Mouse (Mus musculus): Measurements from ENCODE around the gene Zfp131.
A peak's percentile ranks its signal among the peaks of the same experiment; 100 is the strongest.
"Not testable (repeated sequence)": the region's sequence is repeated elsewhere in the genome, so short reads cannot be mapped to it uniquely, and the experiment has no call there.

The Zfp131 gene

DNA sequence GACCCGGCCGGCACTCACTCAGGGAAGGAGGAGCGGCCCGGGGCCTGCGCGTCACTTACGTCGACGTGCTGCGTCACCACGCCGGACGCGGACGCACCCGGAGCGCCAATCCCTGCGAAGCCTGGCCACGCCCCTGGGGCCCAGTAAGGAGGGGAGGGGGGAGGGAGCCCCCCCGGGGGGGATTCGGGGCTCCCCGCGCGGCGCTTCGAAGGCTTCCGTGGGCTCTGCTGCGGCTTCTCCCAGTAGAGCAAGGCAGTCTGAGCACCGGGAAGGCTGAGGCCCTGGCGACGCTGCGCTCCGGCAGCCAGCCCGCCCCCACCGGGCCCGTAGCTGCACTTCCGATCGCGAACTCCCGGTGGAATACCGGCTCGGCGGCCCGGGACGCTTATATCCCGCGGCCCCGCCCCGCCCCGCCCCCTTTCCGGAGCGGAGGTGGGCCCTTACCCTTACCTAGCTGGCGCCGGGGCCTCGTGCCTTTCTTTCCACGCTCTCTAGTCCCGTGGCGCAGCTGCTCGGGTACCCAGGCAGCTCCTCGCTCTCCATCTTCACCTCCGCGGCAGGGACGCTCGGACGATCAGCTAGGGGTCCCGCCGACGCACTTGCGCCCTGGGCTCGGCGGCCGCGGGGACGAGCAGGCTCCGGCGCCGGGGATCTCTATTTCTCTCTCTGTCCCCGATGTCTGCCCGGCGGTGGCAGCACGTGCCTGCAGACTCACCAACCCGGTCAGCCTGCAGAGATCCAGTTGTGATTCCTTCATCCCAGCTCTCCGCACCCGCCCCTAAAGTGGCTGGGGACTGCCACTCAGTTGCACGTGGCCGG lies at the start of gene Zfp131:
TSS of gene Zfp131 (minus strand) at position 129 of the 819 bp plus-strand sequence.
- peak; percentile 96 for DNase-seq

DNA sequence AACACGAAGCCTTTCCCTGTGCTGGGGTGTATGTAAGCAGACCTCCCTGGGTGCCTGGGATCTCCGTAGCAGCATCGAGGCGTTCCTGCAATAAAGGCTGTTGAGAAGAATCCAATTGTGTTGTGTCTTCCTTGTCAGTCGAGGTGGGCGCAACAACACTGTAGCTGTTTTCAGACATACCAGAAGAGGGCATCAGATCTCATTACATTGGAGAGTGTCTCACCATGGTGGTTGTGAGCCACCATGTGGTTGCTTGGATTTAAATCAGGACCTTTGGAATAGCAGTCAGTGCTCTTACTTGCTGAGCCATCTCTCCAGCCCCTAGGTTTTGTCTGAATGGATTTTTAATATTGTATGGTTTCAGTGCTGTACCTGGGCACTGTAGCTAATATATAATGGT lies 49.3 kb upstream of the Zfp131 start:
- DNase-seq, result not testable (repeated sequence)

DNA sequence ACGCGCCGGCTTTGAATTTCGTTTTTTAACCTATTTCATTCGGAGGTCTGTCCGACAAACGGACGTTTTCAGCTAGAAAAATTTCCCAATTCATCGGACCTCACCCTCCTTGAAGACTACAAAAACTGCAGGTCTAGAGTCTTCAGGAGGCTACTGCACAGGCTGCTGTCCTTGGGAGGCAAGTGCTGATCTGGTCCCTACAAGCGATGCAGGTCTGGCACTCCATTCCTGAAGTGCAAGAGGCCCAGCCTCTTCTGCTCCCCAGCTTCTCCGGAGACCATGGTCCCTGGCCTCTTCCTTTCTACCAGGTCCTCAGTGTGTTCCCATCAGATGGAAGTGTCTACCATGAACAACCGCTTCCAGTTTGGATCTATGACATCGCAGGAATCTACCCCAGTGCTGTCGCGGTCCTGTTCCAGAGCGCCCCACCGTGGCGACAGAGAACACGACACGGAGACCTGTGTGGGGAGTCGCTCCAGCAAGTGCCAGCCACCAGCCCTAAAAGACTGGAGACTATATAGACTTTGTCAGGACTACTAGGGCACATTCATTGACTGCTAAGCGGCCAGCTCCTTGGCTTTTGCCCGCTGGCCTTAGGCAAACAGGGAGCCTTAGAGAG lies 47.1 kb upstream of the Zfp131 start:
- peak; percentile 30 for DNase-seq

DNA sequence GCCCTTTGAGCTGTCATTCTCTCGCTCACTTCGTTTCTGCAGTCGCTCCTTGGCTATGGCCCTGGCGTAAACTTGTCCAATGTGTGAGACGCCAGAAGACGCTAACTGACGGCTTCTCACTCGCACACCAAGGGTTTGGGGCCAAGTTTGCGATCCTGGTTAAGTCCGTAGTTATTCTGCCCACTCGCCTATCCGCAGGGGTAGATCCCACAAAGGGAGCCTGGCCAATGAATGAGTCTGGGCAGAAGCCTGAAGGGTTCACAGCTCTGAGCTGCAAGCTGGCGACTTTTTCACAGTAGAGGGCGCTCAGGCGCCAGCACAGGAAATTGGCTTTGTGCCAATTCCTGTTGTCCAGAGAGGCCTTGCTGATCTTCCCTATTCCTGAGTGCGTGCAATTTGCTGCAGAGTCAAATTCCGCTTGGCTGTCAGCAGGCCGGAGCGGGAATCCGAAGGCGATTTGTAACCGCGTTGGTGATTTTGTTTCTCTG lies 45.7 kb upstream of the Zfp131 start:
- DNase-seq, result not testable (repeated sequence)

DNA sequence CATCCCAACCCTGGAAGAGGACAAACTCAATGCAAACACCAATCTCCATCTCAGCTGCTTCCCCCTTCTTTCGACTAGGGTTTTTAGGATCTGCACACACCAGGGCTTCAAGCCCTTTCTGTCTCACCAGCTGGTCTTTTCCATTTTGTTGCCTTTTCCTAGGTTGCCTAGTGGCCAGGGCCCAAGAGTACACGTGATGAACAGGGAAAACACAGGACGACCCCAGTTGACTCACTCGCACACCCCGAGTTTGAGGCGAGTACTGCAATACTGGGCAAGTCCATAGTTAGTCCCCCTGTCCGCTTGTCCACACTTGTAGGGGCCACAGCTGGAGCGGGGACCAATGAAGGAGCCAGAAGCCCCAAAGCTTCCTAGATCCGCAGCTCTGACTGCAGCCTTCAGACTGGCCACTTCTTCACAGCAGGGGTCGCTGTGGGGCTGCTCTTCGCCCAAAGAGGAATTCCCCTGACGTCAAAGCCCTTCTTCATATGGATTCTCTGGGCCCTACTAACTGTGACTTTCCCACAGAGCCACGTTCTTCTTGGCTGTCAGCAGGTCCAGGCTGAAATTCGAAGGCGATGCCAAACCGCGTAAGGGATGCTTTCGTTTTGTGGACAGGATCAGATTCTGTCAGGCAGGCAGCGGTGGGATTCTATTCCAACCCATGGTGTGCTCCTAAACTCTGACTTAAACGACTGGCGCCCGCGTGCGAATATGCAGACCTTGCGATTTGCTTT lies 44.8 kb upstream of the Zfp131 start, which contains the start of gene D13Ertd608e:
TSS of gene D13Ertd608e (plus strand) at position 687 of the 737 bp plus-strand sequence.
- peak; percentile 48 for DNase-seq

DNA sequence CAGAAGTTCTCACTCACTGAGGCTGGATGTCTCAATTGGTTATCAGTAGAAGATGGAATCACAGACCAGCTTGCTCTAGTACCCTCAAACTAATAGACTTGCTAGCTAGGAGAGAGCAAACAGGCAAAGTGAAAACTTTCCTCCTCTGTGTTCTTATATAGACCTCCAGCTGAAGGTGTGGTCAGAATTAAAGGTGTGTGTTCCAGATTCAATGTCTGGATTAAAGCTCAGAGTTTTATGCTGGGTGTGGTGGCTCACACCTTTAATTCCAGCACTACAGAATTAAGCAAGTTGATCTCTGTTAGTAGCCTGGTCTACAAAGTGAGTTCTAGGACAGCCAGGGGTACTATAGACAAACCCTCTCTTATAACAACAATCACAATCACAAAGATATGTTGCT lies 39.4 kb upstream of the Zfp131 start, which contains the start of gene AF067063:
TSS of gene AF067063 (minus strand) at position 101 of the 400 bp plus-strand sequence.
- not testable (repeated sequence) for DNase-seq

DNA sequence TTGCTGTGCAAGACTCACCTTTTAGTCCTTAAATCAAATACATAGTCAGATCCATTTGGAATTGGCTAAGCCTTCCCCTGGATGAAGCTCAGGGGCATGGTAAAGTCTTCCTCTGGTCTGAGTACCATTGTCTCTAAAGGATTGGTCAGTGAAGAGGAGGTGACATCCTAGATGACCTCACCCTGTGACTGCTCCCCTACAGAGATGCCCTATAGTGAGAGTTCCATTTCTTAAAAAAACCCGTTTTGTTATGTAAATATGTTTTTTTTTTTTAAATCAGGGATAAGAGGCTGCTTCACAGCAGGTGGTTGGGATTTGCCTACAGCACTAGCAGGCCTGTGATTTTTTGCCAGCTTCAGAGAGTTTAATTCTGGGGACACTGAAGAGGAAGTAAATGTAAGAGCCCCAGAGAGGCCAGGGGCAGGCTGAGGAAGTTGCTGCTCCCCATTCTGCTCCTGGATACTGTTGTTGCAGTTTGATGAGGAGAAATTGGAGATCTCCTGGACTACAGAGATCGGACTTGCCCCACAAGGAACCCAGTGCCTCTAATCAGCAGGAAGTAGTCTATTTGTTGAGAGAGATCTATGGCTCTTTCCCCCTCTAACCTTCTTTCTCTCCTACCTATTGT lies 27.0 kb upstream of the Zfp131 start:
- DNase-seq, result no peak

DNA sequence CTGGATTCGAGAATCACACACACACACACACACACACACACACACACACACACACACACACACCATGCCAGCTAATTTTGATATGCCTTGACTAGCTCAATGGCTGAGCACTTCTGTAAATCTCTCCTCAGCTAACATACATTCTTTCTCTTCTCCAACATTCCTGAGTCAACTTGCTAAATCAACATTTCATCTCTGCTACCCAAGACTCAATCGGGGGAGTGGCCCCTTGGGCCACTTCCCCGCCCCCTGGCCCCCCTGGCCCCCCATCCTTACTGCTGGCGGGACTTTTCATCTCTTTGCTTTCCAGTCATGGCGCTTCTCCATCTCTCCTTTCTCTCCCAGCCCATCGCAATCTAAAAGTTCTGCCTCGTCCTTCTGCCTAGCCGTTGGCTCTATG lies 26.1 kb upstream of the Zfp131 start:
- no peak for DNase-seq

DNA sequence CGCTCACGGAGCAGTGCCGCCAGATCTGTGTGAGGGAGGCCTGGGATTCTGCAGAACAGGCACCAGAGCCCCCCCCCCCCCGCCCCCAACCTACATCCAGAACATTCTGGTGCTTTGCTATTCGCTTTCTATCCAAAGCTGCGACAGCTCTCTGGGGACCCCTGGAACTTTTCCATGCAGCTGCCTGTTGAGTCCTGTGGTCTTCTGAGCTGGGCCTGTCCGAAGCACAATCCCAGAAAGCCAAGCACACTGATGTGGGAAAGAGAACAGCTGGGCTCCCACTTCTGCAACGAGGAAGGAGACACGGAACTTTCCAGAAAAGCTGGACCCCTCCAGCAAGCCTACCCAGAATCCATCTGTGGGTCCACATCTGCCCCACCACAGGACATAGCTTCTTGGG lies 19.3 kb upstream of the Zfp131 start:
- DNase-seq, result no peak

DNA sequence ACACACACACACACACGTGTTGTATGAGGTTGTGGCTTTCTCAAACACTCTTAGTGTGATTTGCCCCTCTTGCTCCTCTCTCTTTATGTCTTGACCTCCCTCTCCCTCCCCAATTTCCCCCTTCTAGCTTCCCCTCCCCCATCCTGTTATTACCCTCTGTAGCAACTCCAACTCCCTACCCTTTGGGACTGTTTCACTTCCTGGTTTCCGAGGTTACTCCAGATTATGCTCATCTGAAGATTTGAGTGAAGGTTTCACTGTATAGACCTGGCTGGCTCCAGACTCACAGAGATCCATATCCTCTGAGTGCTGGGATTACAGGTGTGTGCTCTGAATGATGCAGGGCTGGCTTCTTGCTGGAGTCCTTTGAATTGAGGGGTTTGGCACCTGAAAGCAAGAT lies 18.2 kb upstream of the Zfp131 start:
- DNase-seq, result no peak

DNA sequence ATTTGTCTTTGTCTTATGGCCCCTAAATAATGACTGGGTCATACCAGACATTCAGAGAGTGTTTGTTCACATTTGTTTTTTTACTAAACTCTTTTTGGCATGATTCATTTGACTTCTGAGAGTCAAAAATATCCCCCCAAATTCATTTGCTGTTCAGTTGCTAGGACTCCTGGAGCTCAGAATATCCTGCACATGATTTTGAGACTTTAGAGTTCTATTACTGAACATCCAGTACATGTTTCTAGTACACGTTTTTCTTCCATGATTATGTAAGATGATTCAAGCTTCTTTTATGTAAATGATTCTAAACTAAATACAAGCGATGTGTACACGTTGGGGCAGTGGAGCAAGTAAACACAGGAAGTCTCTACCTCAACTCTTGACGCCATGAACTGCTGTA lies 7.0 kb upstream of the Zfp131 start:
- DNase-seq, result no peak

DNA sequence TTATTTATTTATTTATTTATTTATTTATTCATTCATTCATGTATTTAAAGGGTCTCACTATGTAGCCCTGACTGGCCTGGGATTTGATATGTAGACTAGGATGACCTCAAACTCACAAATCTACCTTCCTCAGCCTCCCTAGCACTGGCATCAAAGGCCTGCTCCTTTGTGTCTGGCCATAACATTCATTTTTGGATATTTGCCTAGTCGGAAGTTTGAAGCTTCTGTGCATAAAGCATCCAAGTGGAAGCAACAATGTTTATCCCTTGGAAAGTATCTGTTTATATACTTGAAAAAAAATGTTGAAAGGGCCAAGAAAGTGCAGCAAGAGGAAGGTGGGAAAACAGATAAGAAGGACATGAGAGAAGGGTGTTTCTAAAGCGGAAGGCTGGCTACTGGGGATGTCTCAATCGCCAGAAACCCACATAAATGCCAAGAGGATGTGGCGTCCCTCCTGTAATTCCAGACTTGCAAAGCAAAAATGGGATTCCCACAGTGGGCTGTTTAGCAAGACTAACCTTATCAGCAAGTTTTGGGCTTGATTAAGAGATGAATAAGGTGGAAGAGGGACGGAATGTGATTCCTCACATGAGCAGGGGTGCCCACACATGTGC lies 2.2 kb upstream of the Zfp131 start:
- no peak for DNase-seq

DNA sequence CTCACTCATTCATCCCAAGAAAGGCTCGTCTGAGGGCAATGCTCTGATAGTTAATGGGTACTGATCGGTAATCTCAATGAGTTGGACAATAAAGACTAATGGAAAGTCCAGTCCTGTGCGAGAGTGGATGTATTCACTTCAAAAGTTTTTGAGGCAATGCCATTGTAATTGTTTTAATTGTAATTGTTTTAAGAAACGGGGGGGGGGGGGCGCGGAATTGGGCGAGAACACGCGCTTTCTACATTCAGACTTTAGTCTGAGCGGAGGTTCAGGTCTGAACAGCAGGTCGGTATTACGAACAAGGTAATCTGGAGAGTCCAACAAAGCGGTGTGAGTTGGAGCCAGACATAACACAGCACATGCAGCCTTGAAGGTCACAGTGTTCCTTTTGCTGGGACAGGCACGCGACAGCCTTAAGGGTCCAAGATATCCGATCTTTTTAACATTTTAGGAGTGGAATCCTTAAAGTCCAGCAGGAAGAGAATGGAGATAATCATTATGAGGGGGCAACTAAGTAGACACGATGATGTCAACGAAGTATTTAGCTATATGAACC lies 969 bp upstream of the Zfp131 start:
- no peak for DNase-seq

DNA sequence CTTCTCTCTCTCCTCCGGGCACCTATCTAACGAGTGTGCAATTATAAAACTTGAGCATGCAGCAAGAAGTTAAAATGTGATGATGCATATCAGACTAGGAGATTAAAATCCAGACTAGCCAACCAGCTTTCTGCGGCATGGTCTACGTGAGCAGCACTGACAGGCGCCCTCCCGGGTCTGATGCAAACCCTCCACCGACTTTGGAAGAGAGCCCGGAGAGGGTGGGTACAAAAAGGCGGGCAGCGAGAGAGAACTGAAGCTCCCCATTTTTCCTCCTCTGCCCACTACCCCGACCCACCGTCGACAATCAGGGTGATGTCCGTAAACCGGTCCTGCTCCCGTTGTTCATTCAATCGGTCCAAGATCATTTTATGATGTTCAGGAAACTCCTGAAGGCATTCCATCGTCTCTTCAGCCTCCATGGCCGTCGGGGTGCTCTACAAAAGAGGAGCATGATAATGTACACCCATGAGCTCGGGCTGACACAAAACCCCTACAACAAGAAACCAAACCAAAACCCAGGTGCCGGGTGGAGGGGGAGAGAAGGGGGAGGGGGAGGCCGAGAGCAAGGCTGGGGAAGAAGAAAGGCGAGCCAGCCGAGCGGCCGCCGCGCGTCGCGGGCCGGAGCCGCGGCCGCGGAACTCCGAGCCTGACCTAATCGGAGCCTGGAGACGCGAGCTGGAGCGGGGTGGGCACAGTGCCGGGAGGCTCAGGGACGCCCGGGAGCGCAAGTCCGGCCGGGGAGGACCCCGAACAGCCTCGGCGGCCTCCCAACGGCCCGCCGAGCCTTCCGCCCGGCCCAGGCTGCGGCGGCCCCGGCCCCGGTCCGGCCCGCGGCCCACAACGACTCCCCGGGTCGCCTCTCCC lies 605 bp downstream of the Zfp131 start:
- peak; percentile 65 for DNase-seq

DNA sequence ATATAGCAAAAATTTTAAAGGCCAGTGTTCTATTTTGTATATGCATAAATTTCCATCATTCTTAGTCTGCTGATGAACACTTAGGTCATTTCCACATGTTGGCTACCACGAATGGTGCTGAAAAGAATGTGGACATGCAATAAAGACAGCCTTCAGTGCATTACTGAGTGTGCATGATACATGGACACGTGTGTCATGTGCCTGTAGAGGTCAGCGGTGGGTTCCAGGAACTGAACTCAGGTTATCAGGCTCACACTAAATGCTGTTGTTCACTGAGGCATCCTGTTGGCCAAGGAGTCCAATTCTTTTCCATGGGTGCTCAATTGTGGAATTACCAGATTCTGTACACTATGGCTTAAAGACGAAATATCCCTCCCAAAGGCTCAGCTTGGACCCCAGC lies 7.1 kb downstream of the Zfp131 start:
- no peak for DNase-seq

DNA sequence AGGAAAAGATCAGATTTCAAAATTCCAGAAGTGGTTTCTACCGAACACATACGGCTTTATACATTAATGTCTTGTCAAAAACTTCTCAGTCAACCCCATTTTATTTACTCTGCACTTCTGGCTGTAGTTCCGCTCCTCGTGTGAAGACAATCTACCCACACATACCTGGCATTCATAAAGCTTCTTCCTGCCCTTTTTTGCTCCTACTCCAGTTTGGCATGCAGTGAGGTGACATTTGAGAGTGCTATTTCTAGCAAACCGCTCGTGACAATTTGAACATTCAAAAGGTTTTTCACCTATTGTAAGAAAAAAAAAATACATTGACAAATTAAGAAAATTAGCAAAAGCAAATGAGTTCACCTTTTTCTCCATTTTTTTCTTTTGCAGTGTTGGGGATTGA lies 22.1 kb downstream of the Zfp131 start:
- no peak for DNase-seq

DNA sequence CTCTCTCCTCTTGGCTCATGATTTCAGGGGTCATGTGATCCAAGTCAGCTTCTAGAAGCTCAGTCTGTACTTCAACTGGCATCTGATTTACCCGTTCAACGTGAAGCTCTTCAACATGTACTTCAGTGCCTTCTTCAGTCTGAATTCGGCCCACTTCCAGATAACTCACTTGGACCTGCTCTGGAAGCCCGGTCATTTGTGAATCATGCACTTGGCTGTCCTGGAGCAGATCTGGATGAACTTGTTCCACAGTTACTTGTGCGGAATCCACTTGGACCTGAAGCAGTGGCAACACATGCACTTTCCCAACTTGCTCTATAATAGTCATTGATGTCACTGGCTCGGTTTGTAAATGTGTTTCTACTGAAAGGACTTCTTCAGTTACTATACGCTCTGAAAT lies 24.2 kb downstream of the Zfp131 start:
- DNase-seq, result no peak

DNA sequence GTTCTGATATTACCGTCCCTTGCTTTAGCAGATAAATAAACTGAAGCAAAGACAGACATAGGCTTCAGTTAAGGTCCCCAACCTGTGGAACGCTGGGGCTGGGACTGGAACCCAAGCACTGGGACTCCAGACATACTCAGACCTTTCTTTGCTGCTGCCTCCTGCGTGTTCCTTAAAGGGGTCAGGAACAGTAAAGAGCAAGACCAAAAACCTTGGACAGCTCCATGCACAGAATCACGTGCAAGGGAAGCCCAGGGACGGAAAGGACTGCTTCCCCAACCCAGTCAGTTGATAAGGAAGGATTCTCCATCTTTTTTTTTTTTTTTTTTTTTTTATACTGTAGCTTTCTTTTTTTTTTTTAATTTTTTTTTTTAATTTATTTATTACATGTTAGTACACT lies 33.9 kb downstream of the Zfp131 start:
- DNase-seq, result peak; percentile 19

DNA sequence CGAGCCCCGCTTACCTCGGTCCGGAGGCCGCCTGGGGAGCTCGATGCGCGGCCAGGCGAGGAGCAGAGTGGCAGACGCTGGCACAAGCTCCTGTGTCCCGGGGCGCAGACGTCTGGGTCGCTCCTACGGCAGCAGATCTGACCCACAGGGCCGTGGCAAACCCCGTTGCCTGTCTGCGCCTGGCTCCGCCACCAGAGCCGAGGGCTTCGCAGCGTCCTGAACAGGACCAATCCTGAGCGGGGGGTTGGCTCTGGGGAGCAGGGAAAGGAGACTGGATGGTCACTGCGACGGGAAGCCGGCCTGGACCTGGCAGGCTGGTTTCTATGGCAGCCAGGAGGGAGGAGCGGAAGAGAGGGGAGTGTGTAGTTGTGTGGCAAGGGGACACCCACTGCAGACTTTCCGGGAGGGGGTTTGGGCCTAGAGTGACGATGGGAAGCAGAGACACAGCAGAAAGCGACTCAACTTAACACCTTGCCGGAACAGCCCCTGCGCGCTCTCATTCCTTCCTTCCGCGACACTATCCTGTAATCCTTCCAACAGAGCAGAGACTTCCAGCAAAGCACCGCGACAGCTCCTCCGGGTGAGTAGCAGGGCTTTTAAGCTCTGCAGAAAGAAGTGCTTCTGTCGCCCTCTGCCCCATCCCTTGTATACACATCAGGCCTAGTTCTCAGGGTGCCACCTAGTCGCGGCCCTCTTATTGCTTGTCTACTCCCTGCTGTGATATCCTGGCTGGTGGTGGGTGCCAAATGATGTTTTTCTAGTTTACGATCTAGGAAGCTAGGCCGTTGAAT lies 34.8 kb downstream of the Zfp131 start, which contains the start of gene Nim1k:
TSS of gene Nim1k (minus strand) at position 202 of the 791 bp plus-strand sequence.
- DNase-seq, result peak; percentile 82

DNA sequence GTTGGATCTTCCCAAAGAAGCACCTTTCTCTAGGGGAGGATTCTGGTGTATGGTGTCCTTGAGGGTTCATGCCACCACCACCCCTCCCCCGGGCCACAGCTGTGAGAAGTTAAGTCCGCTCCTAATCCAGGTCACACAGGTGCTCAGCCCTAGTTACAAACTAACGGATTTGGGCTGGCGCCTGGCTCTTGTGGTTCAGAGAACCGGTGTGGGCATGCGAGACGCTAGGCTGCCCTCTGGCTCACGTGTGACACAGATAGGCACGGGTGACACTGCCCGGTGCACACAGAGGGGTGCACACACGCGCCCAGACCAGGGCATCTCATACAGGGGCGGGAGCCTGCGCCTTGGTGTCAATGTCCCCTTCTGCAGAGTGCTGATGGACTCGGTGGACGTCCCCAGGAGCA lies 35.5 kb downstream of the Zfp131 start:
- DNase-seq, result peak; percentile 89
